Mouse (Mus musculus): ENCODE measurements around the gene Cep128.

DNA sequence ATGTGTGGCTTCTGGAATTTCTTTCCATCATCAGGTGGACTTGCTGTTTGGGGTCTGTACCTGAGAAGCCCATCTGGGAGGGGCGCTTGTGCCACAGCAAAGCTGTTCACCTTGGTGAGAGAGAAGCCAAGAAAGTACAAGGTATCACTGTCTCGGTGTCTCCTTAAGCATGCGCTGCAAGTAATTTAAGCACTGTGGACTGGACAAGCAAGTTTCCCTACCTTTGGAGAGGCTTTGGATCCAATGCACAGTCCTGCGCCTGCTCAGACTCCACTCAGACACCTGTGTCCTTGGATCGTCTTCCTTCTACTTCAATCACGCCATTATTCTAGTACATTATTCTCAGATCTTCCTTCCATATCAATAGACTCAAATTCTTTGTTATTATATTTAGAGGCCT is 288.0 kb downstream of the Cep128 start:
- TF ChIP-seq CTCF (conservative IDR thresholded peaks at IDR 0.05; ENCODE audit: low read length) (no peak), POU5F1 (IDR thresholded peaks at IDR 0.05; ENCODE audit: borderline replicate concordance, low read length) (no peak)

Measured in E14TG2a.4 (cell line).